Mouse (Mus musculus): ENCODE results near the gene Zfp710.
A peak's percentile ranks its signal among the peaks of the same experiment; 100 is the strongest.

The Zfp710 gene

DNA sequence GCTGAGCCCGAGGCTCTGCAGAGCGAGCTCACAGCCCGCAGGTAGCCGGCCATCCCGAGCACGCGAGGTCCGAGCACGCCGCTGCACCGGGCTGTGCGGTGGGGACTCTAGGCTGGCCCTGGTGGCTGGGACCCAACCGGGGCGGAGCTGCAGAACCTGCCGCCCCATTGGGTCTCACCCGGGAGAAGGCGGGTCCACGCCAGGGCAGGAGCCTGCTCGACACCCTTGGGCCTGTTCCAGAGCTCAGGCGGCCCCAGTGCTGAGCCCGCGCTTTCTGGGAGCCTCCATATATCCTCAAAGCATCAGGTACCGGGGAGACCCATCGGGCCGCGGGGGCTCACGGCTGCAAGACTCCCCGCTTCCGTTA is 90.6 kb downstream of the Zfp710 start, which contains the start of gene Idh2:
Gene Idh2 (minus strand): TSS at position 169 of the 367 bp plus-strand sequence.
- DNase-seq: peak; percentile 94 to 95

DNA sequence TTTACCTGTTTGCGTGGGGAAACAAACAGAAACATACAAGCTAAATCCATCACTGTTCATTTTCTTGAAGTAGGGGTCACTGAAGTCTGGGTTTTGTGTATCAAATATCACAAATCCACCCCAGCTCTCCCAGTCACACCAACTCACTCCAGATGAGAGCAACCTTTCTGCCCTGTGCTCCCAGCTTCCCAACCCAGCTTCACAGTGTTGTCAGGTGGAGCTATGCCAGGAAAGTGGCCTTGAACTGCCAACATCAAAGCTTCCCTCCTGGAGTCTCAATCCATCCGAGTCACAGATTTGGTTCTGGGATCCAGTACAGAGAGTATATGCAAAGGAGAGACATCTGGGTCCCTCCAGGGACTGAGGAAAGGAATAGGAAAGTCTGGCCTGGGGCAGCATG is 91.5 kb downstream of the Zfp710 start:
- DNase-seq: peak in 1 of 2 experiments; percentile 25

DNA sequence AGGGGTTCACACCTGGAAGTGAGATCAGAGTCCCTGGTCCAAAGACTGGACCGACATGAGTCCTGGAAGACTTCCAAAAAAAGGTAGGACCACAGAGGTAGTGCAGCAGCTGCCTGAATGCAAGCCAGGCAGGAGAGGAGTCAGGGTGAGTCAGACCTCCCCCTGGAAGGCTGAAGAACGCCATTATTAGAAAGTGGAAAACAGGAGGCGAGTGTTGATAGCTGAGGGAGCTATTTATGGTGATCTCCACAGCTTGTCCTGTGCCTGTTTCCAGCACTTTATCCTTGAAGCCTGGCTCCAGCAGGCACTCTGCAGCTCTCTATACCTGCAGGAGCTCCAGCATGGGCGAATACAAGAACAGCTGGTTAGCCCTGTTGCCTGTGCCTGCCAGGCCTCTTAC is 94.6 kb downstream of the Zfp710 start:
- no peak for DNase-seq

DNA sequence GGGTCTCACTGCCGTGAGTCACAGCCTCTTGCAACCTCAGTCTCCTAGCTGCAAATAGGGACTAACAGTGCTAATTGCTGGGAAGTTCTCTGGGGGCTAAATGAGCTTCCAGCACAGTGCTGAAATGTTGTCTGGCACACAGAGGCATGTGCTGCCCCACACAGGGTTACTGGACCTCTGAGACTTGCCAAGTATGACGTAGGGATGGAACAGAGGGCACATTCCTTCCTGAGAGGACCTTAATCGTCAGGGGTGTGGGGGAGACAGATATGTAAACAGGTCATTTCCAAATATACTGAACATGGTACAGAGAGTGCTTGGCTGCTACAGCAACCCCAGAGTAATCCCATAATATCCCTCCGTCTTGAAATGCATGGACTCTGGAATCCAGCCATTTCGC is 96.5 kb downstream of the Zfp710 start:
- no peak for DNase-seq

DNA sequence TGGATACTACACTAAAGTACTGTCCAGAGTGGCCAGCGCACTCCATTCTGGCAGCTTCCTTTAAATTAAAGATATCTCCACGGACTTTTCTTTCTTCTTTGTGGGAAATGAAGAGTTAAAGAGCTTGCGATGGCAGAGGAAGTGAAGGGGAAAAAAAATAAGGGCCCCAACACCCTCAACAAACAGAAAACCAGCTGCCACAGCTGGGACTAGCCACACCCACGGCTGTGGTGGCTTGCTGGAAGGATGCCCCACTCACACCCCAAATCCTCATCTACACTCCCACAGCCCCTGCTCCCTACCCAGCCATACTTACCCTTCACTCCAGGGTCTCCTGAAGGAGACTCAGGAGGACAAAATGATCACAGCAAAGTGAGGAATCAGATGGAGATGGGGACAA is 98.5 kb downstream of the Zfp710 start:
- DNase-seq: no peak

DNA sequence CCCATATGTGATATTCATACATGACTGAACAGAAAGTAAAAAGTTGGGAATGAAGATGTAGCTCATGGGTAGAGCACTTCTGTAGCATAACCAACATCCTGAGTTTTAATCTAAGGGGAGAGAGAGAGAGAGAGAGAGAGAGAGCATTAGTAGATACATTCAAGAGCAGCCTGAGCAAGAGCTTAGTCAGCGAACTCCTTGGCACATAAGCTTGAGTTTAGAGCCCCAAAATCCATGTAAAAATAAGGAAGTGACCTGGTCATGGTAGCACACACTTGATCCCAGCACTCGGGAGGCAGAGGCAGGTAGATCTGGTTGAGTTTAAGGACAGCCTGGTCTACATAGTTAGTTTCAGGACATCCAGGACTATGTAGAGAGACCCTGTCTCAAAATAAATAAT is 99.1 kb downstream of the Zfp710 start:
- no peak for DNase-seq

DNA sequence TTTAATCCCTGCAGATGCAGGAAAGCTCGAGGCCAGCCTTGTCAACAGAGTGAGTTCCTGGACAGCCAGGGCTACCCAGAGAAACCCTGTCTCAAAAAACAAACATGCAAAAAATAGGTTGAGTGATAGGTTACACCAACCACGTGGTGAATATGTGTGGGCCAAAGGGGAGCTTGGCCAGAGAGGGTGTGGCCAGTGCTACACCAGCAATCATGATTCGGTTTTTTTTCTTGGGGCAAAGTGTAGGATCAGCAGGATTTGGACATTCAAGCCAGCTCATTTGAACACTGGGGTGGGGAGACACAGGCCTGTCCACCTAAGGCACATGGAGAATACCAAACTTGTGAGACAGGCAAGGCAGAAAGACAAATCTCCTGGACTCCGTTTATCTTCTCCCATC is 104.7 kb downstream of the Zfp710 start:
- no peak for DNase-seq

DNA sequence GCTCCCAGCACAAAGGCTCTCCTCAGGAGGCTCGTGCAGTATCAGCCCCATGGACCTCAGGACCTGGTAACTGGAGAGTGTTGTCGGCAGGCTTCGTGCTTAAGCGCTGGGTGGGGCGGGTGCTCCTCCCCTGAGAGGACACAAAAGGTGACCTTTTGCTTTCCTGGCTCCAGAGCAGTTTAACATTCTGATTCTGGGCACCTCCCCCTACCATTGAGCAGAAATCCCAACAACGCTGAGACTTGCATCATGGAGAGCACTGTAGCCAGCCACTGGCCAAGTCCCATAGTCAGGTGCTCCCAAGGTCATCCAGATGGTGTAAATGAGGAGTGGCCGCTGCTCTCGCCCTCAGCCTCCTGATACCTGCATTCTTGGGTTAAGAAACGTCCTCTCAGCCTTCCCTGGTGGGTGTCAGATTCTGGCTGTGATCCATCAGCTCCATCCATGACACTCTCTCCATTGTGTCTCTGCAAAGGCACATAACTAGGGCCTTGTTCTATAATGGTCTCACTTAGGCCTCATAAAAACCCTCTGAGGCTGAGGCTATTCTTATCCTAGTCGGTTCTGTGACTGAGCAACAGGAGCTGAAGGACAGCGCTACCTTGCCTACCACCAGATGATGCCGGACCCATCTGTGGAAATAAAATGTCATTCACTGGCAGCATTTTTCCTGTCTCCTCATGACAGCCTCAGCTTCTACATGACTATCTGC is 105.9 kb downstream of the Zfp710 start:
- no peak for DNase-seq

DNA sequence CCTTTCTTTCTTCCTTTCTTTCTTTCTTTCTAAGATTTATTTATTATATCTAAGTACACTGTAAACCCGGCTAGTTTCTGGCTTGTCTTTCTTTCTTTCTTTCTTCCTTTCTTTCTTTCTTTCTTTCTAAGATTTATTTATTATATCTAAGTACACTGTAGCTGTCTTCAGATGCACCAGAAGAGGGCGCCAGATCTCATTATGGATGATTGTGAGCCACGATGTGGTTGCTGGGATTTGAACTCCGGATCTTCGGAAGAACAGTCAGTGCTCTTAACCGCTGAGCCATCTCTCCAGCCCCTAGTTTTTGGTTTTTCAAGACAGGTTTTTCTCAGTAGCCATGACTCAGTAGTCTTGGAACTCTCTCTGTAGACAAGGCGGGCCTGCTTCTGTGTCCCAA is 106.7 kb downstream of the Zfp710 start:
- peak in 1 of 2 experiments; percentile 20 for DNase-seq

DNA sequence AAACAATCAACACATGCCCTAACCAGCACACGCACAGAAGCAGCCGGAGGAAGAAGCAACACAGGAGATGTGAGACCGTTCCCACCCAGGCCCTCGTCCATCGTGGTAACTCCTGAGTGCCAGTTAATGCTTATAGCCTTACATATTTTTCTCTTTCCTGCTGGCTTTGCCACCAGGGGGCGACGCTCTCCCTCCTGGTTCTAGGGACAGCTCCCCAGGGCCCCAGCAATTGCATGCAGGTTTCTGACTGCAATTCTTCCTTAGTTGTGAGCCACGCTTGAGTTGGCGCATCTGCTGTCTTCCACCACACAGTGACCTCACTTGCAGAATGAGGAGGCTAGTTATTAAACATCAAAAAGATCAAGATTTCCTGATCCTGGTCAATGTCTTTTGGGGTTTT is 107.9 kb downstream of the Zfp710 start:
- DNase-seq: peak; percentile 57 to 69

DNA sequence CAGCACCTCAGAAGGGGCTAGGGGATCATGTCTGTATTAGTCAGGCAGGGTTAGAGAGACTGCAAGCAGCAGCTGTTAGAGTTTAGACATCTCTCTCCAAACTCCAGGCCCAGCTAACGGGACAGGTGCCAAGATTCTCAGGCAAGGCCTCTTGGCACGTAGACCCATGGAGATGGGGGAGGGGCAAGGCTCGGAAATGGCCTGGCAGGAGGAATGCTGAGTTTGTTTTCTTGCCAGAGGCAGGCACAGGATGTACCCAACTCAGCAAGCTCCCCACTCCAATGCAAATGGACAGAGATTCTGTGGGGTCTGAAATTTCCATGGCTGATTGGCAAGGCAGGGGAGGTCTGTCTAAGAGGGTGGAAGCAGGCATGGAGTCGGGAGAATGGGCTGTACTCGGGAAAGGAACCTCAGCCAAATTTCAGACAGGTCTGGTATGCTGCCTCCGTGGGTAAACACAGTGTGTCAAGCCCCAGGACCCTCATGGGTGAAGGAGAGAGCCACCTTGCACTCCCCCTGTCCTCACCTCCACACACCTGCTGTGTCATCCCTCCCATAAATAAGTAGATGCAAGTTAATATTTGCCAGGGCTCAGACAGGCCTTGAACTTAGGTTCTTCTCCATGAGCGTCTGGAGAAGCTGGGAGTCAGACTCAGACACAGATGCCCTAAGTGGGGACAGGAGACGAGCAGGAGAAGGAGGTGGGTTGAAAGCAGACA is 110.0 kb downstream of the Zfp710 start:
- DNase-seq: peak; percentile 88 to 93

DNA sequence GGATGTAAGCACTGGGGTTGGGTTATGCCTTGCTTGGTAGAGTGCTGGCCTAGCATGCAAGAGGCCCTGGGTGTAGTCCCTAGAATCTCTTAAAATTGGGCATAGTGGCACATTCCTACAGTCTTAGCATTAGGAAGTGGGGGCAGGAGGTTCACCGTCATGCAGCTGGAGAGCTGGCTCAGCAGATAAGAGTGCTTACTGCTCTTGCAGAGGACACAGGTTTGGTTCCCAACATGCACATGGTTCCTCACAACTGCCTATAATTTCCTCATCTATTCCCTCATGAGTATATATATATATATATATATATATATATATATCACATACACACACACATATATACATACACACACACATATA is 110.5 kb downstream of the Zfp710 start:
- DNase-seq: no peak

DNA sequence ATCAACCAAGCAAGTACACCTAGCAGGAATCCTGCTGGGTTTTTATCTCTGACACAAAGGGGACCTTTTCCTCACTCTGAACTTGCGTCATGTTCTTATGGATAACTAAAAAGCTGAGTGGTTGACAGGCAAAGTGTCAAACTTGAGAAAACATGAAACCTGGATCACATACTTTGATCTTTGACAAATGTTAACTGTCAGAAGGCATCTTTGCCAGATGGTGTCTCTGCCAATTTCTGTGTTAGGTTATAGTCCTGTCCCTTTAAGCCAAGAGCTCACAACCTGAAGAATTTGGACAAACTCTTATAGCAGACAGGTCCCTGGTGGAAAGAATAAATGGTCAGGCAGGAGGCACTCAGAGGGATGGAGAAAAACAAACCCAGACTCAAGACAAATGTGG is 113.8 kb downstream of the Zfp710 start:
- no peak for DNase-seq

DNA sequence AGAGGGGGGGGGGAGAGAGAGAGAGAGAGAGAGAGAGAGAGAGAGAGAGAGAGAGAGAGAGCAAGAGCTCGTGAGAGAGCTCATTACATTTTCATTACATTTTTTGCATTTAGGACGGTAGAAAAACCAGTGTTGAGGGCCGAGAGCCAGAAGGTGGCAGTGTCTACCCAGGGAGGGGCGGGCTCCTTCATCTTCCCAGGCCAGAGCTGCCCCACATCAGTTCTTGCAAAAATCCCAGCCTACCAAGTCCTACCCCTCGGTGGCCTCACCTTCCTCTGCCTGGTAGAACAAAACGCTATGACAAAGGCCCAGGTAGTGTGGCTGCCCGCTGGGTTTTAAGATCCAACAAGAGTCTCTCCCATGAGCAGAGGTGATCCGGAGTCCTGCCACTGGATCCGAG is 116.2 kb downstream of the Zfp710 start:
- DNase-seq: peak; percentile 80 to 85

All from cerebellum, postnatal 14 days (tissue).